Mouse (Mus musculus) spleen, adult 10 weeks (tissue): ENCODE measurements around the gene Aipl1. TPM values are rescaled to one million over a fixed set of nuclear protein-coding genes. Genes with fewer than 3 reads are reported as not detected.

ENCODE experiments used
- polyA plus RNA-seq: library from polyadenylated mRNA; stranded (reverse); fragments of 350-450 nt; fragmentation: Illumina TruSeq; extraction: RNeasy Lipid Tissue Mini Kit (QIAGEN cat#74804); gene quantifications from one replicate; pipeline ENCODE4 v1.2.3, GENCODE M21; 2015; ENCODE audit warnings: low replicate concordance; ENCODE audit not compliant: insufficient read depth

Aipl1 gene
- not detected for polyA plus RNA-seq

DNA sequence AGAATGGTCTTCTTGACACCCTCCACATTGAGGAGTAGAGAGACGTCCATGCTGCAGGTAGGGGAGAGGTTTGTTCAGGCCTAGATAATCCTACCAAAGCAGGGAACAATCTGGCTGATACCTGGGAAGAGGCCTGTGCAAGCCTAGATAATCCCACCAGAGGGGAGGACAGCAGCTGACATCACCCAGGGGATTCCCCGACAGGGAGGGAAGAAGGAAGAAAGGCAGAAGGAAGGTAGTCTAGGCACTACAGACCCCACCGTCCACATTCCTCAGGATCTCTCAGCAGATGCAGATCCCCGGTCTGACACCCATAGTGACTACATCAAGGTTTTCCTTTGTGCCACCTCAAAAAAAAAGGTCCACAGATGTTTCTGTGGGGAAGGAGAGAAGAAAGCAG, at the start of gene Aipl1:
Gene Aipl1, minus strand, starts transcription at position 101 of the 400 bp plus-strand sequence.

DNA sequence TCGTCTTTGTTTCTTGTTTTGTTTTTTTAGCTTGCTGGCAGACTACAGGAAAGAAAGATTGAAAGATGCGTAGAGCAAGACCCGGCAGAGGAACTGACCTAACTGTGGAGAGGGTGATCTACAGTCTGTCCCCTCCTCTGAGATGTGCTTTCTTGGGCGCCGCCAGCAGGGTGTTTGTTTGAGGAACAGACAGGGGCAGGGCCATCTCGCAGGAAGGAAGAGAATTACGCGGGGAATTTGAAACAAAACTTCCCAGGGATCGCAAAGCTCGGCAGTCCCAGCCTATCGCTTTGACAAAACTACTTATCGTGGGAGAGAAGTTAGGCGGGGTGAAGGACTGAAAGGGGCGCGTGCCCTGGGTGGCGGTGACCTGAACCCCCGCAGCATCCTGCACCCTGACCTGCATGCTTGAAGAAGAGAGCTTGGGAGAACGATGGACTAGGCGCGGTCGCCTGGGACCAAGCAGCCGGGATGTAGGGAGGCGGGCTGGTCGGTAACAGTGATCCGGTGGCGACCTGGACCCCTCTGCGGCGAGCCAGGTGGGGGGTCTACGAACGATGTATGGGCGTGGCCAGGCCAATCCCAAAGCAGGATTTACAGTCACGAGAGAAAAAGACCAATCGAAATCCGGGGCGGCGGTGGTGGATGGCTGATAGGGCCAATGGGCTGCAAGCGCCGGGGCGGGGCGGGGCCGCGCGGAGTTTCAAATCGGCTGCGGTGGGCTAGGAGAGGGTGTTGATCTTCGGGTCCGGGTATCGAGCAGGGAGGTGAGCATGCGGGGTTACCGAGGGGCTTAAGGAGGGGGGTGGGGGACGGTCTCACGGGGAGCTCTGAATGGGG, 4.7 kb upstream of the Aipl1 start, which contains the start of gene Pimreg:
Gene Pimreg, plus strand, starts transcription at position 265 of the 840 bp plus-strand sequence.

Other genes starting within 250 kb of the Aipl1 start
- 3.0 TPM for gene Pimreg, start 4.5 kb upstream of the Aipl1 start, polyA plus RNA-seq
- 3.2 TPM for gene Pitpnm3, start 98.3 kb upstream of the Aipl1 start, polyA plus RNA-seq
- gene Gm43951, start 169.3 kb upstream of the Aipl1 start, polyA plus RNA-seq = 0.30 TPM
- 15.0 TPM for gene 4933427D14Rik, start 169.9 kb upstream of the Aipl1 start, polyA plus RNA-seq
- 95.6 TPM for gene Txndc17, start 170.0 kb upstream of the Aipl1 start, polyA plus RNA-seq
- gene Med31, start 178.1 kb upstream of the Aipl1 start, polyA plus RNA-seq = 10.8 TPM
- gene Slc13a5, start 229.7 kb upstream of the Aipl1 start, polyA plus RNA-seq = not detected